Mouse (Mus musculus) hindbrain, embryonic 13.5 days (tissue): ENCODE data around the gene Uri1. TPM values are rescaled to one million over a fixed set of nuclear protein-coding genes. Genes with fewer than 3 reads are reported as not detected.

Source experiments
- ATAC-seq: fragments of 200-750 bp; cut with Nextera tagmentation; 2 replicates; pipeline ENCODE4 v1.8.0; 2017; ENCODE audit warnings: moderate TSS enrichment; ENCODE audit not compliant: low FRiP score
- H3K27ac ChIP-seq: fragments of 300-500 bp; sonication (generic); 2 replicates; pipeline ENCODE4 v1.5.1; 2015; ENCODE audit warnings: inconsistent platforms, mild to moderate bottlenecking, moderate library complexity
- H3K27me3 ChIP-seq: fragments of 300-500 bp; sonication (generic); 2 replicates; pipeline ENCODE4 v1.6.1; 2015; ENCODE audit warnings: mild to moderate bottlenecking, inconsistent platforms
- H3K36me3 ChIP-seq: fragments of 300-500 bp; sonication (generic); 2 replicates; pipeline ENCODE4 v1.6.1; 2015; ENCODE audit warnings: mild to moderate bottlenecking, inconsistent platforms
- H3K4me1 ChIP-seq: fragments of 300-500 bp; sonication (generic); replicated peaks from 2 replicates; pipeline ENCODE4 v1.6.1; 2015; ENCODE audit warnings: inconsistent platforms
- H3K4me2 ChIP-seq: fragments of 300-500 bp; sonication (generic); 2 replicates; pipeline ENCODE4 v1.6.1; 2015; ENCODE audit warnings: inconsistent platforms, mild to moderate bottlenecking, moderate library complexity
- H3K4me3 ChIP-seq: fragments of 300-500 bp; sonication (generic); 2 replicates; pipeline ENCODE4 v1.5.1; 2015; ENCODE audit warnings: mild to moderate bottlenecking, inconsistent platforms
- H3K9ac ChIP-seq: fragments of 300-500 bp; sonication (generic); 2 replicates; pipeline ENCODE4 v1.6.1; 2015; ENCODE audit warnings: mild to moderate bottlenecking, inconsistent platforms
- H3K9me3 ChIP-seq: fragments of 300-500 bp; sonication (generic); 2 replicates; pipeline ENCODE4 v1.6.1; 2016; ENCODE audit warnings: inconsistent platforms
- WGBS: fragments of 180-500 bp; shearing (Covaris S2); methylation state at CpG from one replicate; pipeline ENCODE4 v1.1.7; 2015; 5-methylcytosine and 5-hydroxymethylcytosine counted together
- polyA plus RNA-seq: library from polyadenylated mRNA; unstranded; fragments of >200 nt; fragmentation: Nextera tagmentation; extraction: Ambion mirVana; gene quantifications from 2 replicates; pipeline ENCODE4 v1.2.1, GENCODE M21; 2015

Gene Uri1
- polyA plus RNA-seq, 1 experiment from 2014 or later: 35.7 TPM

GRCm38 (mm10) chr7:37951841-37952240 is 71.5 kb downstream of the Uri1 start:
- no peaks in the 10 kb centered on the region for H3K4me1 ChIP-seq
- no peaks in the 10 kb centered on the region for H3K27me3 ChIP-seq
- no peaks in the 10 kb centered on the region for H3K9me3 ChIP-seq
- H3K27ac ChIP-seq: no peak overlapping the region
- WGBS: 81% methylated on average over 9 of the region's 9 CpGs
- H3K4me2 ChIP-seq: no peak overlapping the region
- ATAC-seq: no peak
- H3K36me3 ChIP-seq: peaks cover 3% of the 10 kb centered on the region; the same call in 1 of the 2 replicates
- no peak overlapping the region for H3K4me3 ChIP-seq
- H3K9ac ChIP-seq: no peak overlapping the region

GRCm38 (mm10) chr7:37936459-37936858 is 86.9 kb downstream of the Uri1 start:
- 91% methylated on average over 8 of the region's 8 CpGs for WGBS
- peaks cover 28% of the 10 kb centered on the region for H3K4me1 ChIP-seq

GRCm38 (mm10) chr7:37935786-37936185 is 87.6 kb downstream of the Uri1 start:
- Histone ChIP-seq H3K4me1 (peaks cover 31% of the 10 kb centered on the region), H3K27me3 (no peaks in the 10 kb centered on the region), H3K36me3 (0 out of 2 replicates have a peak, but pooled peaks cover 9% of the 10 kb centered on the region), H3K4me2 (no peak overlapping the region), H3K27ac (peak overlapping the region; percentile 3; the same call in 1 of the 2 replicates), H3K4me3 (no peak overlapping the region), H3K9ac (no peak overlapping the region), H3K9me3 (no peaks in the 10 kb centered on the region)
- ATAC-seq: no peak
- WGBS: 72% methylated on average over 5 of the region's 5 CpGs

More at GRCm38 (mm10) chr7:37936459-37936858, 86.9 kb downstream of the Uri1 start:
- H3K36me3 ChIP-seq: 0 out of 2 replicates have a peak, but pooled peaks cover 9% of the 10 kb centered on the region
- H3K9ac ChIP-seq: no peak overlapping the region
- no peaks in the 10 kb centered on the region for H3K9me3 ChIP-seq
- no peak for ATAC-seq
- no peaks in the 10 kb centered on the region for H3K27me3 ChIP-seq
- 0 out of 2 replicates have a peak overlapping the region, but pooled peaks have one; percentile 3 for H3K27ac ChIP-seq
- H3K4me2 ChIP-seq: no peak overlapping the region
- H3K4me3 ChIP-seq: no peak overlapping the region

- Histone ChIP-seq H3K4me3 (no peak overlapping the region), H3K4me2 (no peak overlapping the region), H3K9me3 (no peaks in the 10 kb centered on the region), H3K4me1 (peaks cover 33% of the 10 kb centered on the region), H3K27me3 (no peaks in the 10 kb centered on the region), H3K9ac (no peak overlapping the region), H3K27ac (peak overlapping the region; percentile 45), H3K36me3 (0 out of 2 replicates have a peak, but pooled peaks cover 4% of the 10 kb centered on the region)
- 6% methylated on average over 5 of the region's 5 CpGs for WGBS
- peak; percentile 73 for ATAC-seq
Observed at GRCm38 (mm10) chr7:37934770-37935182, 88.6 kb downstream of the Uri1 start.

GRCm38 (mm10) chr7:37933754-37934308 is 89.5 kb downstream of the Uri1 start:
- peak; percentile 44 for ATAC-seq
- 15% methylated on average over 9 of the region's 9 CpGs for WGBS
- H3K4me3 ChIP-seq: no peak overlapping the region
- no peak overlapping the region for H3K9ac ChIP-seq
- H3K27ac ChIP-seq: 0 out of 2 replicates have a peak overlapping the region, but pooled peaks have one; percentile 31
- H3K4me2 ChIP-seq: no peak overlapping the region
- no peaks in the 10 kb centered on the region for H3K27me3 ChIP-seq
- no peaks in the 10 kb centered on the region for H3K9me3 ChIP-seq
- H3K36me3 ChIP-seq: no peaks in the 10 kb centered on the region
- peaks cover 37% of the 10 kb centered on the region for H3K4me1 ChIP-seq

GRCm38 (mm10) chr7:37931631-37932030 is 91.7 kb downstream of the Uri1 start:
- no peak overlapping the region for H3K4me3 ChIP-seq
- peaks cover 37% of the 10 kb centered on the region for H3K4me1 ChIP-seq
- H3K27ac ChIP-seq: peak overlapping the region; percentile 31; the same call in 1 of the 2 replicates
- no peaks in the 10 kb centered on the region for H3K36me3 ChIP-seq
- no peak for ATAC-seq
- no peak overlapping the region for H3K4me2 ChIP-seq
- no peaks in the 10 kb centered on the region for H3K27me3 ChIP-seq
- no peak overlapping the region for H3K9ac ChIP-seq
- 16% methylated on average over 3 of the region's 3 CpGs for WGBS
- H3K9me3 ChIP-seq: no peaks in the 10 kb centered on the region

- 28% methylated on average over 5 of the region's 5 CpGs for WGBS
- H3K9me3 ChIP-seq: no peaks in the 10 kb centered on the region
- peak overlapping the region; percentile 12; the same call in 1 of the 2 replicates for H3K27ac ChIP-seq
- no peaks in the 10 kb centered on the region for H3K27me3 ChIP-seq
- H3K9ac ChIP-seq: no peak overlapping the region
- no peak overlapping the region for H3K4me2 ChIP-seq
- no peaks in the 10 kb centered on the region for H3K36me3 ChIP-seq
- ATAC-seq: no peak
- H3K4me1 ChIP-seq: peaks cover 33% of the 10 kb centered on the region
- H3K4me3 ChIP-seq: no peak overlapping the region
Observed at GRCm38 (mm10) chr7:37929738-37930137, 93.6 kb downstream of the Uri1 start.

- H3K4me1 ChIP-seq: peaks cover 20% of the 10 kb centered on the region
- H3K27ac ChIP-seq: no peak overlapping the region; the same call in 1 of the 2 replicates
- H3K27me3 ChIP-seq: no peaks in the 10 kb centered on the region
- no peak for ATAC-seq
- H3K36me3 ChIP-seq: no peaks in the 10 kb centered on the region
- no peak overlapping the region for H3K4me2 ChIP-seq
- WGBS: 78% methylated on average over 4 of the region's 4 CpGs
- H3K4me3 ChIP-seq: no peak overlapping the region
- H3K9me3 ChIP-seq: no peaks in the 10 kb centered on the region
- no peak overlapping the region for H3K9ac ChIP-seq
Observed at GRCm38 (mm10) chr7:37922999-37923398, 100.4 kb downstream of the Uri1 start.

GRCm38 (mm10) chr7:37921681-37922430 is 101.5 kb downstream of the Uri1 start:
- Histone ChIP-seq H3K27ac (peak overlapping the region; percentile 85), H3K4me3 (no peak overlapping the region), H3K36me3 (no peaks in the 10 kb centered on the region), H3K4me1 (peaks cover 26% of the 10 kb centered on the region), H3K27me3 (no peaks in the 10 kb centered on the region), H3K9me3 (no peaks in the 10 kb centered on the region), H3K4me2 (no peak overlapping the region), H3K9ac (peak overlapping the region; percentile 60; the same call in 1 of the 2 replicates)
- ATAC-seq: 0 out of 2 replicates have a peak, but pooled peaks have one; percentile 37
- 45% methylated on average over 17 of the region's 17 CpGs for WGBS

GRCm38 (mm10) chr7:37918926-37919325 is 104.4 kb downstream of the Uri1 start:
- no peaks in the 10 kb centered on the region for H3K9me3 ChIP-seq
- H3K4me2 ChIP-seq: no peak overlapping the region
- no peak for ATAC-seq
- no peak overlapping the region for H3K4me3 ChIP-seq
- no peak overlapping the region for H3K9ac ChIP-seq
- no peak overlapping the region for H3K27ac ChIP-seq
- H3K4me1 ChIP-seq: peaks cover 34% of the 10 kb centered on the region
- H3K36me3 ChIP-seq: no peaks in the 10 kb centered on the region
- WGBS: 57% methylated on average over 10 of the region's 10 CpGs
- H3K27me3 ChIP-seq: no peaks in the 10 kb centered on the region

- H3K27me3 ChIP-seq: no peaks in the 10 kb centered on the region
- peaks cover 27% of the 10 kb centered on the region for H3K4me1 ChIP-seq
- H3K4me3 ChIP-seq: no peak overlapping the region
- ATAC-seq: no peak
- H3K4me2 ChIP-seq: no peak overlapping the region
- H3K9me3 ChIP-seq: no peaks in the 10 kb centered on the region
- H3K27ac ChIP-seq: no peak overlapping the region
- H3K9ac ChIP-seq: no peak overlapping the region
- no peaks in the 10 kb centered on the region for H3K36me3 ChIP-seq
- 63% methylated on average over 18 of the region's 18 CpGs for WGBS
Observed at GRCm38 (mm10) chr7:37916762-37917439, 106.5 kb downstream of the Uri1 start.

GRCm38 (mm10) chr7:37911802-37912122 is 111.6 kb downstream of the Uri1 start:
- no peak overlapping the region for H3K4me3 ChIP-seq
- no peak overlapping the region for H3K9ac ChIP-seq
- no peaks in the 10 kb centered on the region for H3K36me3 ChIP-seq
- H3K4me1 ChIP-seq: peaks cover 27% of the 10 kb centered on the region
- H3K4me2 ChIP-seq: no peak overlapping the region
- H3K27me3 ChIP-seq: no peaks in the 10 kb centered on the region
- no peak overlapping the region for H3K27ac ChIP-seq
- H3K9me3 ChIP-seq: no peaks in the 10 kb centered on the region
- WGBS: 45% methylated on average over 3 of the region's 3 CpGs
- no peak for ATAC-seq
